Mouse (Mus musculus) C2C12 (cell line): ENCODE results near the gene Exd2. TPM values are rescaled to one million over a fixed set of nuclear protein-coding genes. Genes with fewer than 3 reads are reported as not detected.

Source experiments
- H3K27me3 ChIP-seq: one replicate; pipeline ENCODE4 v1.6.1; 2011; ENCODE audit not compliant: control insufficient read depth, insufficient read depth, insufficient read length
- H3K36me3 ChIP-seq: one replicate; pipeline ENCODE4 v1.6.1; 2011; ENCODE audit not compliant: control insufficient read depth, insufficient read depth
- H3K4me3 ChIP-seq: one replicate; pipeline ENCODE4 v1.5.1; 2011; ENCODE audit warnings: mild to moderate bottlenecking, control low read depth; ENCODE audit not compliant: poor library complexity, insufficient read depth, severe bottlenecking
- H3K79me2 ChIP-seq: one replicate; pipeline ENCODE4 v1.6.1; 2011; ENCODE audit not compliant: control insufficient read depth, insufficient read depth
- H3K79me3 ChIP-seq: one replicate; pipeline ENCODE4 v1.6.1; 2011; ENCODE audit warnings: low read depth, control low read depth
- H3ac ChIP-seq: one replicate; pipeline ENCODE3; 2011; ENCODE audit warnings: low read depth; ENCODE audit not compliant: control insufficient read depth, insufficient read length
- CEBPB ChIP-seq: IDR thresholded peaks from one replicate; pipeline ENCODE4 v1.6.1; 2011; ENCODE audit warnings: low read depth, mild to moderate bottlenecking, control low read depth, moderate library complexity
- CTCF ChIP-seq: IDR thresholded peaks from one replicate; pipeline ENCODE4 v1.5.1; 2011; ENCODE audit not compliant: control insufficient read depth, insufficient read depth, insufficient read length
- FOSL1 ChIP-seq: IDR thresholded peaks from one replicate; pipeline ENCODE4 v1.8.0; 2011; ENCODE audit warnings: mild to moderate bottlenecking, low read length; ENCODE audit not compliant: poor library complexity, insufficient read depth, severe bottlenecking
- MAX ChIP-seq: IDR thresholded peaks from one replicate; pipeline ENCODE4 v1.6.1; 2011; ENCODE audit warnings: mild to moderate bottlenecking, control low read depth
- MYOD1 ChIP-seq: IDR thresholded peaks from one replicate; pipeline ENCODE4 v1.6.1; 2011; ENCODE audit warnings: low read depth; ENCODE audit not compliant: control insufficient read depth, insufficient read length
- MYOG ChIP-seq: IDR thresholded peaks from one replicate; pipeline ENCODE4 v1.6.1; 2011; ENCODE audit not compliant: control insufficient read depth, insufficient read length; ENCODE audit errors: extremely low read depth
- USF1 ChIP-seq: IDR thresholded peaks from one replicate; pipeline ENCODE4 v1.6.1; 2011; ENCODE audit warnings: low read depth, mild to moderate bottlenecking, control low read depth, moderate library complexity
- polyA plus RNA-seq: library from polyadenylated mRNA; unstranded; fragments of >200 nt; fragmentation: generic; extraction: Trizol; gene quantifications from one replicate; pipeline ENCODE4 v1.2.1, GENCODE M21; 2012; ENCODE audit warnings: missing spikeins

Gene Exd2
- polyA plus RNA-seq, 1 experiment = 5.2 TPM

GRCm38 (mm10) chr12:80504718-80505117 lies 41.8 kb downstream of the Exd2 start:
- Histone ChIP-seq H3K27me3 (peaks cover 11% of the 10 kb centered on the region), H3K79me2 (no peaks in the 10 kb centered on the region), H3K36me3 (no peaks in the 10 kb centered on the region), H3K4me3 (no peak overlapping the region), H3K79me3 (no peaks in the 10 kb centered on the region), H3ac (no peak overlapping the region)
- TF ChIP-seq CTCF = no peak
- no peak for TF ChIP-seq MYOG
- no peak for TF ChIP-seq USF1
- no peak for TF ChIP-seq MAX

- Histone ChIP-seq H3K4me3 (no peak overlapping the region), H3K36me3 (no peaks in the 10 kb centered on the region), H3ac (no peak overlapping the region), H3K27me3 (peaks cover 17% of the 10 kb centered on the region), H3K79me2 (no peaks in the 10 kb centered on the region), H3K79me3 (no peaks in the 10 kb centered on the region)
- TF ChIP-seq MYOG = no peak
- TF ChIP-seq FOSL1 = no peak
- TF ChIP-seq CEBPB = no peak
- no peak for TF ChIP-seq MYOD1
- TF ChIP-seq CTCF = no peak
- no peak for TF ChIP-seq MAX
- no peak for TF ChIP-seq USF1
Observed at GRCm38 (mm10) chr12:80507041-80507745, 44.3 kb downstream of the Exd2 start.

GRCm38 (mm10) chr12:80517977-80518376 lies 55.1 kb downstream of the Exd2 start, which contains the start of gene Galnt16:
Gene Galnt16 (plus strand): TSS chr12:80518277.
- Histone ChIP-seq H3K4me3 (no peak within 1 kb of the TSS), H3K79me2 (no peaks in the 10 kb centered on the region), H3ac (no peak within 1 kb of the TSS), H3K36me3 (no peaks in the 10 kb centered on the region), H3K27me3 (peaks cover 84% of the 10 kb centered on the region), H3K79me3 (no peaks in the 10 kb centered on the region)
- TF ChIP-seq FOSL1 = no peak
- no peak for TF ChIP-seq MYOG
- no peak for TF ChIP-seq CEBPB

- peaks cover 87% of the 10 kb centered on the region for H3K27me3 ChIP-seq
- TF ChIP-seq CTCF (no peak), MYOD1 (no peak)
Observed at GRCm38 (mm10) chr12:80518393-80518756, 55.5 kb downstream of the Exd2 start.

GRCm38 (mm10) chr12:80518757-80519620 lies 56.1 kb downstream of the Exd2 start:
- H3K27me3 ChIP-seq = peaks cover 88% of the 10 kb centered on the region
- H3ac ChIP-seq = no peak overlapping the region
- no peaks in the 10 kb centered on the region for H3K36me3 ChIP-seq
- H3K4me3 ChIP-seq = no peak overlapping the region
- no peaks in the 10 kb centered on the region for H3K79me3 ChIP-seq
- TF ChIP-seq USF1 (no peak), MYOD1 (no peak), CEBPB (no peak)
- H3K79me2 ChIP-seq = no peaks in the 10 kb centered on the region

More at GRCm38 (mm10) chr12:80518393-80518756, 55.5 kb downstream of the Exd2 start:
- H3K79me2 ChIP-seq = no peaks in the 10 kb centered on the region
- no peak overlapping the region for H3ac ChIP-seq
- no peaks in the 10 kb centered on the region for H3K79me3 ChIP-seq
- H3K36me3 ChIP-seq = no peaks in the 10 kb centered on the region
- no peak overlapping the region for H3K4me3 ChIP-seq

GRCm38 (mm10) chr12:80519621-80520332 lies 56.9 kb downstream of the Exd2 start:
- Histone ChIP-seq H3K36me3 (no peaks in the 10 kb centered on the region), H3K27me3 (peaks cover 84% of the 10 kb centered on the region), H3K4me3 (no peak overlapping the region), H3ac (no peak overlapping the region), H3K79me2 (no peaks in the 10 kb centered on the region), H3K79me3 (no peaks in the 10 kb centered on the region)
- no peak for TF ChIP-seq USF1
- no peak for TF ChIP-seq CEBPB
- TF ChIP-seq MYOG = no peak
- TF ChIP-seq CTCF = no peak
- TF ChIP-seq MAX = no peak
- TF ChIP-seq FOSL1 = no peak
- TF ChIP-seq MYOD1 = no peak
